Mouse (Mus musculus) CH12.LX (cell line): Measurements from ENCODE around the gene Cdc42bpa. TPM values are rescaled to one million over a fixed set of nuclear protein-coding genes. Genes with fewer than 3 reads are reported as not detected.
A peak's percentile ranks its signal among the peaks of the same experiment; 100 is the strongest.

ENCODE experiments used
- BHLHE40 ChIP-seq: IDR thresholded peaks from 2 replicates; pipeline ENCODE4 v1.6.1; 2011; ENCODE audit warnings: mild to moderate bottlenecking, low read depth, low read length, improper control_type of control experiment
- CTCF ChIP-seq, 2 experiments: IDR thresholded peaks in 1 of 2; conservative IDR thresholded peaks in 1 of 2; 2 replicates each; pipeline ENCODE4 v1.5.1; 2011 to 2012; ENCODE audit warnings: low read depth in 2 of 2, low read length in 2 of 2, improper control_type of control experiment in 1 of 2, inconsistent platforms in 1 of 2, mild to moderate bottlenecking in 1 of 2, moderate library complexity in 1 of 2
- ELF1 ChIP-seq: IDR thresholded peaks from 2 replicates; pipeline ENCODE4 v1.6.1; 2014; ENCODE audit warnings: low read depth, mild to moderate bottlenecking, inconsistent platforms, low read length, improper control_type of control experiment
- EP300 ChIP-seq: IDR thresholded peaks from 2 replicates; pipeline ENCODE4 v1.6.1; 2011; ENCODE audit warnings: low read length, improper control_type of control experiment
- HCFC1 ChIP-seq: IDR thresholded peaks from 2 replicates; pipeline ENCODE4 v1.6.1; 2012; ENCODE audit warnings: low read depth, mild to moderate bottlenecking, inconsistent platforms, low read length, improper control_type of control experiment
- IRF4 ChIP-seq: IDR thresholded peaks from 2 replicates; pipeline ENCODE4 v1.6.1; 2014; ENCODE audit warnings: low read depth, mild to moderate bottlenecking, inconsistent platforms, low read length, improper control_type of control experiment
- KAT2A ChIP-seq: IDR thresholded peaks from 2 replicates; pipeline ENCODE4 v1.6.1; 2012; ENCODE audit warnings: low read length, improper control_type of control experiment, inconsistent platforms; ENCODE audit not compliant: insufficient replicate concordance
- MXI1 ChIP-seq: IDR thresholded peaks from 2 replicates; pipeline ENCODE4 v1.6.1; 2011; ENCODE audit warnings: mild to moderate bottlenecking, low read depth, low read length, improper control_type of control experiment
- PAX5 ChIP-seq: IDR thresholded peaks from 2 replicates; pipeline ENCODE4 v1.6.1; 2012; ENCODE audit warnings: low read length, inconsistent platforms, mixed read lengths
- POLR2A ChIP-seq: IDR thresholded peaks from 2 replicates; pipeline ENCODE4 v1.6.1; 2011; ENCODE audit warnings: low read depth, mild to moderate bottlenecking, improper control_type of control experiment, low read length
- POLR2AphosphoS2 ChIP-seq: IDR thresholded peaks from 2 replicates; pipeline ENCODE4 v1.6.1; 2011; ENCODE audit warnings: low read depth, low read length, improper control_type of control experiment
- UBTF ChIP-seq: IDR thresholded peaks from 2 replicates; pipeline ENCODE4 v1.6.1; 2012; ENCODE audit warnings: low read depth, mild to moderate bottlenecking, inconsistent platforms, low read length, improper control_type of control experiment, moderate library complexity
- USF1 ChIP-seq: IDR thresholded peaks from 2 replicates; pipeline ENCODE4 v1.6.1; 2014; ENCODE audit warnings: low read depth, mild to moderate bottlenecking, inconsistent platforms, low read length, improper control_type of control experiment
- USF2 ChIP-seq: conservative IDR thresholded peaks from 2 replicates; pipeline ENCODE4 v1.6.1; 2011; ENCODE audit warnings: low read depth, low read length, improper control_type of control experiment
- polyA plus RNA-seq: library from polyadenylated mRNA; unstranded; fragments of >175 nt; gene quantifications from 2 replicates; pipeline ENCODE4 v1.2.1, GENCODE M21; 2012; ENCODE audit warnings: low read depth; ENCODE audit not compliant: insufficient read length
- total RNA-seq, 2 experiments: library from RNA; depleted of rRNA; stranded (reverse); fragments of 300-350 nt in 1 of 2; fragments of >200 nt in 1 of 2; gene quantifications; 2 replicates each; pipeline ENCODE4 v1.2.3; 2012 to 2014

The Cdc42bpa gene
- total and polyA plus RNA-seq, 3 experiments, result 5.3 to 9.0 (median 5.6) TPM

DNA sequence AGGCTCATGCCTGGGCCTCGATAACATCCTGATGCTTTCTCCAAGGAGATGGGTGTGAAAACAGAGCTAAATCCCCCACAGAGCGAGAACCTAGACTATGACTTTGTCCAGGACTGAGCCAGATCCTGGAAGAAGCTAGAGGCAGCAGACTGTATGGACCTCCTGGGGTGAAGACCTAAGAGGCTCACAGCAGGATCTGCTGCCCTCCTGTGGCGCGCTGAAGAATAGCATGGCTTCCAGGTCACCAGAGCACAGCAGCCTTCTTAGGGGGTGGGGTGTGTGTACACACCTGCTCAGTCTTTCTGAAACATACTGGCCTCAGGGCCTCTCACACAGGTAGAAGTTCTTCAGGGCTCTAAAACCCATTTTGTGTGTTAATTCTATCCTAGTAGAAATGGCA is 254.8 kb downstream of the Cdc42bpa start (continued):
- TF ChIP-seq MXI1 (no peak), POLR2A (no peak), HCFC1 (no peak), POLR2AphosphoS2 (no peak), UBTF (no peak), USF1 (no peak), PAX5 (no peak), BHLHE40 (peak; percentile 35; the same call in 1 of the 2 replicates), KAT2A (no peak), CTCF (conservative IDR thresholded peaks at IDR 0.05 in 1 of 2, IDR thresholded peaks at IDR 0.05 in 1 of 2; ENCODE audit: low read depth in 2 of 2, low read length in 2 of 2) (peak; percentile 94 to 99), EP300 (no peak), USF2 (no peak), ELF1 (no peak), IRF4 (peak; percentile 46; the same call in 1 of the 2 replicates)
- TF ChIP-seq, all 38 proteins: peak for 9

Other genes with a start within 250 kb of the Cdc42bpa start
- 0.04 TPM in 1 of 2 replicates, not detected in the other for gene Kif28, start 215.2 kb upstream of the Cdc42bpa start, total RNA-seq (2012; rRNA removed)
- gene Kif28, start 215.2 kb upstream of the Cdc42bpa start, total RNA-seq (2014; rRNA removed), result not detected in 2 replicates
- gene Kif28, start 215.2 kb upstream of the Cdc42bpa start, polyA plus RNA-seq, result 0.07 and 0.11 TPM in 2 replicates
- 8.0 TPM in 2 replicates for gene Gm10518, start 157.1 kb upstream of the Cdc42bpa start, total RNA-seq (2012; rRNA removed)
- not detected in 2 replicates for gene Gm10518, start 157.1 kb upstream of the Cdc42bpa start, total RNA-seq (2014; rRNA removed)
- gene Gm10518, start 157.1 kb upstream of the Cdc42bpa start, polyA plus RNA-seq, result 0.40 TPM in 1 of 2 replicates, not detected in the other
- 79.2 and 81.0 TPM in 2 replicates for gene Ahctf1, start 156.8 kb upstream of the Cdc42bpa start, total RNA-seq (2012; rRNA removed)
- 111 and 127 TPM in 2 replicates for gene Ahctf1, start 156.8 kb upstream of the Cdc42bpa start, total RNA-seq (2014; rRNA removed)
- 90.3 and 96.0 TPM in 2 replicates for gene Ahctf1, start 156.8 kb upstream of the Cdc42bpa start, polyA plus RNA-seq
- 74.0 and 88.1 TPM in 2 replicates for gene Coq8a, start 239.1 kb downstream of the Cdc42bpa start, total RNA-seq (2012; rRNA removed)
- 73.4 and 84.6 TPM in 2 replicates for gene Coq8a, start 239.1 kb downstream of the Cdc42bpa start, total RNA-seq (2014; rRNA removed)
- gene Coq8a, start 239.1 kb downstream of the Cdc42bpa start, polyA plus RNA-seq, result 237 and 248 TPM in 2 replicates